Mouse (Mus musculus) E14TG2a.4 (cell line): ENCODE measurements at regions not wholly inside any gene's neighbourhood (a gene's known extent, or its start where the extent isn't known, plus 50 kb on each side); places are given as distances from the start of the nearest gene placed in this dataset.

Experiments used
- H3K27me3 ChIP-seq: 2 replicates; pipeline ENCODE4 v1.6.1; 2014; ENCODE audit warnings: low read length, control low read depth; ENCODE audit not compliant: insufficient read depth
- H3K36me3 ChIP-seq: 2 replicates; pipeline ENCODE4 v1.6.1; 2014; ENCODE audit warnings: low read length, control low read depth; ENCODE audit not compliant: insufficient read depth
- H3K4me1 ChIP-seq: replicated peaks from 2 replicates; pipeline ENCODE4 v1.6.1; 2014; ENCODE audit warnings: low read depth, low read length, control low read depth
- H3K4me3 ChIP-seq: replicated peaks from 2 replicates; pipeline ENCODE4 v1.5.1; 2014; ENCODE audit warnings: mild to moderate bottlenecking, low read length
- H3K9me3 ChIP-seq: 2 replicates; pipeline ENCODE4 v1.6.1; 2014; ENCODE audit warnings: low read length, control low read depth
- CTCF ChIP-seq: conservative IDR thresholded peaks from 2 replicates; pipeline ENCODE4 v1.5.1; 2014; ENCODE audit warnings: low read length
- NANOG ChIP-seq: IDR thresholded peaks from 2 replicates; pipeline ENCODE4 v1.6.1; 2014; ENCODE audit warnings: borderline replicate concordance, low read length, mixed read lengths
- POU5F1 ChIP-seq: IDR thresholded peaks from 2 replicates; pipeline ENCODE4 v1.6.1; 2014; ENCODE audit warnings: low read length, borderline replicate concordance

- H3K27me3 ChIP-seq = no peaks in the 10 kb centered on the region
- no peaks in the 10 kb centered on the region for H3K9me3 ChIP-seq
- no peaks in the 10 kb centered on the region for H3K36me3 ChIP-seq
- peaks cover 9% of the 10 kb centered on the region for H3K4me1 ChIP-seq
- TF ChIP-seq POU5F1 = no peak
- no peak for TF ChIP-seq NANOG
- TF ChIP-seq CTCF = no peak
- H3K4me3 ChIP-seq = no peak overlapping the region
These were observed 528.7 kb downstream of the Sox2 start for GRCm38 (mm10) chr3:35178759-35179440.

- H3K9me3 ChIP-seq = no peaks in the 10 kb centered on the region
- no peaks in the 10 kb centered on the region for H3K36me3 ChIP-seq
- H3K27me3 ChIP-seq = no peaks in the 10 kb centered on the region
- TF ChIP-seq CTCF (no peak), NANOG (no peak)
- no peak overlapping the region for H3K4me3 ChIP-seq
- no peaks in the 10 kb centered on the region for H3K4me1 ChIP-seq
These were observed 545.4 kb upstream of the Atp11b start for GRCm38 (mm10) chr3:35208526-35208925.

DNA sequence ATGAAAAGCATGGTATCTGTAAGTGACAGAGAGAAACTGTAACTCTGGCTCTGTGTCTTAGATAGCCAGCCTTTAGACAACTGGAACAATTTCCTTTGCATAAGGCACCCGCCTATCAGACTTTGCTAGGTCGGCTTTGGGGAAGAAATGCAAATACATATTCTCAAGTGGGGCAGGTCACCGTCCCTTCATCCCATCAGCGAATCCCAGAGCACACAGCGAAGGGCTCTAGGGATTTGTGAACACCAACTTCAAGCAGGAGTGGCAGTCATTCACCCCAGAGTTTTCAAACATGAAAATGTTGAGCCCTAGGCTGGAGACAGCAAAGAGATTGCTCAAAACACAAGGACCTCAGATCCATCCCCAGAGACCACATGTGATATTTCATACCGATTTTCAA, 534.5 kb upstream of the Atp11b start:
- H3K9me3 ChIP-seq = no peaks in the 10 kb centered on the region
- H3K27me3 ChIP-seq = 0 out of 2 replicates have a peak, but pooled peaks cover 3% of the 10 kb centered on the region
- H3K36me3 ChIP-seq = no peaks in the 10 kb centered on the region
- no peak overlapping the region for H3K4me3 ChIP-seq
- TF ChIP-seq NANOG (no peak), CTCF (no peak), POU5F1 (no peak)
- H3K4me1 ChIP-seq = peaks cover 5% of the 10 kb centered on the region; the same call in 1 of the 2 replicates

DNA sequence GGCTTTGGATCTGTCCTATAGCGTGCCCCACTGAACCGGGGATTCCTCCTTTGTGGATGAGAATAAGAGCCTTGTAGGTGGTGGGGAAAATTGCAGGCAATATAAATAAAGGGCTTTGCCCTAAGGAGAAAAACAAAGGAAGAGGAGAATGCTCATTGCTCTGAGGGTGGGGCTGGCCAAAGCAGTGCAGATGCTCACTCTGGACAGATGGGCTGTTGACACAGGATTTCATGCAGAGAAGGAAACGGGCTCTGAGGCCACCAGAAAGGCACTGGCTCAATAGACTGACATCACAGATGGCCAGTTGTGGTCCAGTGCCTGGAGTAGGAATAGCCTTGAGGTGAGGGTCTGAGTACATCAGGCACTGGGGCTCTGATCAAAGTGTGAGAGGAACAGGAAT, 532.7 kb upstream of the Atp11b start:
- no peak overlapping the region for H3K4me3 ChIP-seq
- H3K36me3 ChIP-seq = no peaks in the 10 kb centered on the region
- H3K27me3 ChIP-seq = peaks cover 11% of the 10 kb centered on the region
- TF ChIP-seq NANOG (no peak), POU5F1 (no peak), CTCF (no peak)
- H3K9me3 ChIP-seq = no peaks in the 10 kb centered on the region
- peaks cover 5% of the 10 kb centered on the region; the same call in 1 of the 2 replicates for H3K4me1 ChIP-seq

DNA sequence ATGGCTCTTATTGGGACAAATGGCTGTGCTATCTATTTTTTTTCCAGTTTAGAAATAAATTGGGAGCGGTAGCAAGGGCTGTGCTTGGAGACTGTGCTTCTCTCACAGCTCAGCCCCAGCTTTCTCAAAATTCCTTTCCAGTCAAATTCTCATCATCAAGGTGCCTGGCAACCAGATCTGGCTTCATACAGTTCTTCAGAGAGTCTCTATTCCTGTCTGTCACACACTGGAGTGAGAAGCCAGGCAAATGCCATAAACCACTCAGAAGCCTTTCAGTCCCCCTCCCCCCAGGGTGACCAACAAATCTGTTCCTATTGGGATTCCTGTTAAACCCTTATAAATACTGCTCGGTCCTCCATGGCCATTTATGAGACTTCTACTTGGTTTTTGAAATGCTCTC, 531.7 kb upstream of the Atp11b start:
- H3K4me1 ChIP-seq = peaks cover 5% of the 10 kb centered on the region; the same call in 1 of the 2 replicates
- H3K27me3 ChIP-seq = peaks cover 11% of the 10 kb centered on the region
- H3K4me3 ChIP-seq = no peak overlapping the region
- no peaks in the 10 kb centered on the region for H3K36me3 ChIP-seq
- TF ChIP-seq POU5F1 (no peak), NANOG (no peak), CTCF (no peak)
- no peaks in the 10 kb centered on the region for H3K9me3 ChIP-seq

DNA sequence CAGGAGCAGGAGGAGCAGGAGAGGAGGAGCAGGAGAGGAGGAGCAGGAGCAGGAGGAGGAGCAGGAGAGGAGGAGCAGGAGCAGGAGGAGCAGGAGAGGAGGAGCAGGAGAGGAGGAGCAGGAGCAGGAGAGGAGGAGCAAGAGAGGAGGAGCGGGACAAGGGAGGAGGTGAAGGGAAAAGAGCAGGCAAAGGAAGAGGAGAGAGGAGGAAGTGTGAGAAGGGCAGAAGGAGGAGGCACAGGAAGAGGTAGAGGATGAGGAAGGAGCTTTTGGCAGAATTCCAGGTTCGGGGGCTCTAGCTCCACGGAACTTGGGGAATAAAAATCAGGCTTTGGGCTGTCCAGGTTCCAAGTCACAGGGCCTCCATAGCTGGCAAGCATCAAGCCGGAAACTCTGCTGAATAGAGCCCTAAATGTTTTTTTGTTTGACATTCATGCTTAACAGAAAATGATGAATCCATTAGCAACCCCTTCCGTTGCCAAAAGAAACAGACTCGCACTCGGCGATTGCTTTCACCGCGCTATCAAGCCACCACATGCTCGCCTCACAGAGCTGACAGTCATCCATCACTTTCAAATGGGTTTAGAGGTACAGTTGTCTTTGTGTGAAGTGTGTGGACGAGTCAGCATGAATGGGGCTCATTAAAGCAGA, 528.7 kb upstream of the Atp11b start:
- no peaks in the 10 kb centered on the region for H3K9me3 ChIP-seq
- no peak for TF ChIP-seq NANOG
- TF ChIP-seq POU5F1 = no peak
- no peak for TF ChIP-seq CTCF
- H3K36me3 ChIP-seq = no peaks in the 10 kb centered on the region
- H3K4me1 ChIP-seq = peaks cover 5% of the 10 kb centered on the region; the same call in 1 of the 2 replicates
- H3K4me3 ChIP-seq = no peak overlapping the region
- H3K27me3 ChIP-seq = peaks cover 11% of the 10 kb centered on the region

DNA sequence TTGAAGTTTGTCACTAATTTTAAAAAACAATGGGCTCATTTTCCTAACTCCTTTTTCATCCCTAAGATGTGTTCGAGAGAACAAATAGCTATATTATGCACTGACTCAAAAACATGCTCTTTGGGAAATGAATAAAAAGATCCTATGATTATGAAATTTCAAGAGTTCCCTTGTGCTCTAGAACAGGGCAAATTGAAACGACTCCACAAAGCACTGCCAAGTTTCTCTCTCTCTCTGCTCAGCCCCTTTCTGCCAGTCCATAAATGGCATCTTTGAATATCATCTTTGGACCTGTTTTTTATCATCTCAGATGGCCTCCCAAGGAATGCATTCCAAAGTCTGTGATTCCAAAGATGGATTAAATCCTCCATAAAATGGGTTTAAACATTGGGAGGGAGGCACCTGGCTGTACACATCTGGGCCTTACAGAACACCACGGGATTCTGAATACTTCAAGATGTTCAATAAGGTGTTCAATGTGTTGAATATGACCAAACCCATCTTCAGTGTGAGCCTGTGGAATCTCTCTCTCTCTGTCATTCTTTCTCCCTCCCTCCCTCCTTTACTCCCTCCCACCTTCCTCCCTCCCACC, 528.0 kb upstream of the Atp11b start:
- no peaks in the 10 kb centered on the region for H3K36me3 ChIP-seq
- H3K9me3 ChIP-seq = no peaks in the 10 kb centered on the region
- no peak for TF ChIP-seq CTCF
- no peak for TF ChIP-seq NANOG
- H3K27me3 ChIP-seq = peaks cover 11% of the 10 kb centered on the region
- no peak overlapping the region for H3K4me3 ChIP-seq
- H3K4me1 ChIP-seq = peaks cover 5% of the 10 kb centered on the region; the same call in 1 of the 2 replicates

DNA sequence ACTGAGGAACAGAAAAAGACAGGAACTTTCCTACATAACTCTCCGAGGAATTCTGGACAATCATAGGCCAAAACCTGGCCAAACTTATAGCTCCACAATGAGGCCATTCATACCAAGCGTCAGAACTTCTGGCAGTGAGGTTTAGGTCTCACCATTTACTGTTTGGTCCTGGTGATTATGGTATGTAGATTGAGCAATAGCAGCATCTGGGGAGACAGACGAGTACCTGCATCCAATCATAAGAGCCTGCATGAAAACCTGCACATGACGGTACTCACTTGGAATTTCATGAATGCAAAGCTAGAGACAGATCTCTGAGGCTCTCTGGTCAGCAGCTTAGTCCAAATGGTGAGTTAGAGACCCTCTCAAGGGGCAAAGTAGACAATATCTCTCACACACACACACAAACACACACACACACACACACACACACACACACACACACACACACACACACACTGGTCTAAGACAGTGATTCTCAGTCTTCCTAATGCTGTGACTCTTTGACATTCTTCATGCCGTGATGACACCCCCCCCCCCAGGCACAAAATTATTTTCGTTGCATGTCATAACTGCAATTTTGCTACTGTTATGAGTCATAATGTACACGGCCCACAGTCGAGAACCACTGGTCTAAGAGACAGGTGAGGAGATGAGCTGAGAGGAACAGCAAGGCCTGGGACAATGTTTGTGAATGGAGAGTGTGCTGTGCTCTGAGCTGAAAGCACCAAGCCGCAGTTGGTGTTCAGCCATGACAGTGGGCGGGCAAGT, 522.6 kb upstream of the Atp11b start:
- Histone ChIP-seq H3K4me1 (no peaks in the 10 kb centered on the region), H3K36me3 (no peaks in the 10 kb centered on the region), H3K9me3 (no peaks in the 10 kb centered on the region), H3K4me3 (no peak overlapping the region), H3K27me3 (no peaks in the 10 kb centered on the region)
- no peak for TF ChIP-seq NANOG
- no peak for TF ChIP-seq CTCF
- no peak for TF ChIP-seq POU5F1
